Mouse (Mus musculus) stomach, embryonic 16.5 days (tissue): Measurements from ENCODE around the gene Fcrlb. TPM values are rescaled to one million over a fixed set of nuclear protein-coding genes. Genes with fewer than 3 reads are reported as not detected.
A peak's percentile ranks its signal among the peaks of the same experiment; 100 is the strongest.

Experiments used
- ATAC-seq: fragments of 200-750 bp; cut with Nextera tagmentation; 2 replicates; pipeline ENCODE4 v1.8.0; 2017; ENCODE audit warnings: moderate number of reproducible peaks, moderate TSS enrichment; ENCODE audit not compliant: insufficient read depth, low FRiP score
- H3K27ac ChIP-seq: fragments of 300-500 bp; sonication (generic); 2 replicates; pipeline ENCODE4 v1.5.1; 2014; ENCODE audit warnings: low read length
- H3K27me3 ChIP-seq: fragments of 300-500 bp; sonication (generic); 2 replicates; pipeline ENCODE4 v1.6.1; 2014; ENCODE audit warnings: low read length, control low read depth, mixed read lengths; ENCODE audit not compliant: control insufficient read depth, insufficient read depth
- H3K36me3 ChIP-seq: fragments of 300-500 bp; sonication (generic); 2 replicates; pipeline ENCODE4 v1.6.1; 2014; ENCODE audit warnings: low read length; ENCODE audit not compliant: control insufficient read depth, insufficient read depth
- H3K4me1 ChIP-seq: fragments of 300-500 bp; sonication (generic); 2 replicates; pipeline ENCODE4 v1.6.1; 2014; ENCODE audit warnings: low read length, control low read depth, mixed read lengths; ENCODE audit not compliant: control insufficient read depth, insufficient read depth
- H3K4me2 ChIP-seq: fragments of 300-500 bp; sonication (generic); 2 replicates; pipeline ENCODE4 v1.6.1; 2014; ENCODE audit warnings: low read depth, low read length, mixed read lengths
- H3K4me3 ChIP-seq: fragments of 300-500 bp; sonication (generic); replicated peaks from 2 replicates; pipeline ENCODE4 v1.5.1; 2014; ENCODE audit warnings: mild to moderate bottlenecking, low read length
- H3K9ac ChIP-seq: fragments of 300-500 bp; sonication (generic); 2 replicates; pipeline ENCODE4 v1.6.1; 2014; ENCODE audit warnings: low read length
- H3K9me3 ChIP-seq: fragments of 300-500 bp; sonication (generic); replicated peaks from 2 replicates; pipeline ENCODE4 v1.6.1; 2016; ENCODE audit warnings: low read length, control low read depth; ENCODE audit not compliant: control insufficient read depth
- WGBS: fragments of 180-500 bp; shearing (Covaris S2); extraction: QIAGEN DNeasy Blood & Tissue Kit; methylation state at CpG from one replicate; pipeline ENCODE4 v1.1.7; 2014; 5-methylcytosine and 5-hydroxymethylcytosine counted together
- polyA plus RNA-seq: library from polyadenylated mRNA; unstranded; fragments of >200 nt; fragmentation: Nextera tagmentation; extraction: Ambion mirVana; gene quantifications from 2 replicates; pipeline ENCODE4 v1.2.1, GENCODE M21; 2015

Gene Fcrlb
- polyA plus RNA-seq, 1 experiment from 2014 or later, result not detected

GRCm38 (mm10) chr1:170924485-170924884 is 11.7 kb upstream of the Fcrlb start:
- H3K27ac ChIP-seq, result no peak overlapping the region
- WGBS, result 69% methylated on average over 6 of the region's 6 CpGs
- H3K4me1 ChIP-seq, result no peaks in the 10 kb centered on the region
- no peaks in the 10 kb centered on the region for H3K9me3 ChIP-seq
- H3K27me3 ChIP-seq, result no peaks in the 10 kb centered on the region
- ATAC-seq, result no peak
- no peak overlapping the region for H3K4me3 ChIP-seq
- no peaks in the 10 kb centered on the region for H3K36me3 ChIP-seq
- H3K9ac ChIP-seq, result no peak overlapping the region
- no peak overlapping the region for H3K4me2 ChIP-seq

- Histone ChIP-seq H3K27ac (no peak overlapping the region), H3K4me2 (no peak overlapping the region), H3K27me3 (no peaks in the 10 kb centered on the region), H3K9ac (no peak overlapping the region), H3K36me3 (no peaks in the 10 kb centered on the region), H3K9me3 (no peaks in the 10 kb centered on the region), H3K4me1 (no peaks in the 10 kb centered on the region), H3K4me3 (no peak overlapping the region)
- ATAC-seq, result no peak
- WGBS, result 89% methylated on average over 8 of the region's 8 CpGs
These were observed 6.6 kb upstream of the Fcrlb start for GRCm38 (mm10) chr1:170919308-170919707.

- no peak for ATAC-seq
These were observed 2.9 kb upstream of the Fcrlb start for GRCm38 (mm10) chr1:170915657-170916056.

GRCm38 (mm10) chr1:170911907-170912660 is 657 bp downstream of the Fcrlb start:
- Histone ChIP-seq H3K9me3 (no peaks in the 10 kb centered on the region), H3K4me1 (peaks cover 14% of the 10 kb centered on the region), H3K4me2 (no peak overlapping the region), H3K36me3 (no peaks in the 10 kb centered on the region), H3K27ac (no peak overlapping the region), H3K4me3 (no peak overlapping the region), H3K9ac (no peak overlapping the region), H3K27me3 (peaks cover 26% of the 10 kb centered on the region)
- 82% methylated on average over 11 of the region's 11 CpGs for WGBS
- ATAC-seq, result no peak

More at GRCm38 (mm10) chr1:170915657-170916056, 2.9 kb upstream of the Fcrlb start:
- WGBS, result 60% methylated on average over 5 of the region's 5 CpGs
- no peaks in the 10 kb centered on the region for H3K9me3 ChIP-seq
- H3K27me3 ChIP-seq, result no peaks in the 10 kb centered on the region
- H3K36me3 ChIP-seq, result no peaks in the 10 kb centered on the region
- no peak overlapping the region for H3K4me2 ChIP-seq
- no peak overlapping the region for H3K9ac ChIP-seq
- no peak overlapping the region for H3K4me3 ChIP-seq
- no peaks in the 10 kb centered on the region for H3K4me1 ChIP-seq
- no peak overlapping the region for H3K27ac ChIP-seq

GRCm38 (mm10) chr1:170908341-170908740 is 4.4 kb downstream of the Fcrlb start:
- H3K9ac ChIP-seq, result peak overlapping the region; percentile 46

GRCm38 (mm10) chr1:170907456-170908191 is 5.1 kb downstream of the Fcrlb start:
- no peaks in the 10 kb centered on the region for H3K9me3 ChIP-seq
- no peak overlapping the region for H3K27ac ChIP-seq
- peak; percentile 62; the same call in 1 of the 2 replicates for ATAC-seq
- H3K36me3 ChIP-seq, result no peaks in the 10 kb centered on the region
- peak overlapping the region; percentile 53 for H3K4me3 ChIP-seq
- H3K9ac ChIP-seq, result peak overlapping the region; percentile 46
- peak overlapping the region; percentile 83 for H3K4me2 ChIP-seq
- H3K4me1 ChIP-seq, result peaks cover 15% of the 10 kb centered on the region
- under 1% methylated on average over 71 of the region's 71 CpGs for WGBS
- peaks cover 31% of the 10 kb centered on the region for H3K27me3 ChIP-seq

More at GRCm38 (mm10) chr1:170908341-170908740, 4.4 kb downstream of the Fcrlb start:
- Histone ChIP-seq H3K27me3 (peaks cover 31% of the 10 kb centered on the region), H3K4me3 (peak overlapping the region; percentile 53), H3K27ac (no peak overlapping the region), H3K9me3 (no peaks in the 10 kb centered on the region), H3K4me1 (peaks cover 15% of the 10 kb centered on the region), H3K4me2 (peak overlapping the region; percentile 83), H3K36me3 (no peaks in the 10 kb centered on the region)
- WGBS, result 5% methylated on average over 21 of the region's 21 CpGs
- no peak for ATAC-seq

- 27% methylated on average over 11 of the region's 11 CpGs for WGBS
- Histone ChIP-seq H3K9me3 (no peaks in the 10 kb centered on the region), H3K4me1 (peaks cover 15% of the 10 kb centered on the region), H3K9ac (peak overlapping the region; percentile 46), H3K27me3 (peaks cover 31% of the 10 kb centered on the region), H3K4me2 (peak overlapping the region; percentile 83), H3K4me3 (peak overlapping the region; percentile 53), H3K36me3 (no peaks in the 10 kb centered on the region), H3K27ac (no peak overlapping the region)
- no peak for ATAC-seq
These were observed 5.7 kb downstream of the Fcrlb start for GRCm38 (mm10) chr1:170907111-170907455.

- H3K27ac ChIP-seq, result no peak overlapping the region
- no peak for ATAC-seq
These were observed 9.3 kb downstream of the Fcrlb start for GRCm38 (mm10) chr1:170903485-170903884.

GRCm38 (mm10) chr1:170901536-170902238 is 11.1 kb downstream of the Fcrlb start:
- no peak overlapping the region for H3K4me2 ChIP-seq
- H3K9ac ChIP-seq, result no peak overlapping the region
- H3K4me3 ChIP-seq, result no peak overlapping the region
- H3K4me1 ChIP-seq, result no peaks in the 10 kb centered on the region
- no peaks in the 10 kb centered on the region for H3K36me3 ChIP-seq
- H3K27me3 ChIP-seq, result peaks cover 2% of the 10 kb centered on the region; the same call in 1 of the 2 replicates
- no peak for ATAC-seq
- H3K27ac ChIP-seq, result no peak overlapping the region
- no peaks in the 10 kb centered on the region for H3K9me3 ChIP-seq
- WGBS, result 31% methylated on average over 10 of the region's 10 CpGs

More at GRCm38 (mm10) chr1:170903485-170903884, 9.3 kb downstream of the Fcrlb start:
- Histone ChIP-seq H3K4me2 (no peak overlapping the region), H3K9me3 (no peaks in the 10 kb centered on the region), H3K36me3 (no peaks in the 10 kb centered on the region), H3K27me3 (peaks cover 20% of the 10 kb centered on the region), H3K4me1 (peaks cover 12% of the 10 kb centered on the region), H3K4me3 (no peak overlapping the region), H3K9ac (no peak overlapping the region)
- WGBS, result 44% methylated on average over 5 of the region's 5 CpGs
